Mouse (Mus musculus): Measurements from ENCODE around the gene Atp5c1.

The Atp5c1 gene

GRCm38 (mm10) chr2:10049456-10049855 is 30.9 kb downstream of the Atp5c1 start:
- DNase-seq: no peak

- peak; percentile 94 to 97 for DNase-seq
These were observed 31.8 kb downstream of the Atp5c1 start, which contains the start of gene Taf3 for GRCm38 (mm10) chr2:10048461-10048860. TSS of gene Taf3 (minus strand) at chr2:10048596.

- peak; percentile 52 to 53 for DNase-seq
These were observed 32.4 kb downstream of the Atp5c1 start for GRCm38 (mm10) chr2:10047758-10048436.

- DNase-seq: no peak
These were observed 45.3 kb downstream of the Atp5c1 start for GRCm38 (mm10) chr2:10034976-10035375.

GRCm38 (mm10) chr2:10033684-10034083 is 46.6 kb downstream of the Atp5c1 start:
- no peak for DNase-seq

GRCm38 (mm10) chr2:10029755-10030154 is 50.6 kb downstream of the Atp5c1 start:
- no peak for DNase-seq

- no peak for DNase-seq
These were observed 56.0 kb downstream of the Atp5c1 start for GRCm38 (mm10) chr2:10024264-10024663.

- DNase-seq: peak; percentile 58 to 76
These were observed 59.0 kb downstream of the Atp5c1 start for GRCm38 (mm10) chr2:10021296-10021695.

- DNase-seq: no peak
These were observed 65.2 kb downstream of the Atp5c1 start for GRCm38 (mm10) chr2:10014951-10015635.

- peak in 1 of 2 experiments; percentile 26 for DNase-seq
These were observed 69.9 kb downstream of the Atp5c1 start for GRCm38 (mm10) chr2:10010263-10010909.

- no peak for DNase-seq
These were observed 70.5 kb downstream of the Atp5c1 start for GRCm38 (mm10) chr2:10009671-10010254.

GRCm38 (mm10) chr2:10008593-10008992 is 71.7 kb downstream of the Atp5c1 start:
- no peak for DNase-seq
